27 mouse cellular contexts compared by ENCODE assay signal in the genomic region with DNA sequence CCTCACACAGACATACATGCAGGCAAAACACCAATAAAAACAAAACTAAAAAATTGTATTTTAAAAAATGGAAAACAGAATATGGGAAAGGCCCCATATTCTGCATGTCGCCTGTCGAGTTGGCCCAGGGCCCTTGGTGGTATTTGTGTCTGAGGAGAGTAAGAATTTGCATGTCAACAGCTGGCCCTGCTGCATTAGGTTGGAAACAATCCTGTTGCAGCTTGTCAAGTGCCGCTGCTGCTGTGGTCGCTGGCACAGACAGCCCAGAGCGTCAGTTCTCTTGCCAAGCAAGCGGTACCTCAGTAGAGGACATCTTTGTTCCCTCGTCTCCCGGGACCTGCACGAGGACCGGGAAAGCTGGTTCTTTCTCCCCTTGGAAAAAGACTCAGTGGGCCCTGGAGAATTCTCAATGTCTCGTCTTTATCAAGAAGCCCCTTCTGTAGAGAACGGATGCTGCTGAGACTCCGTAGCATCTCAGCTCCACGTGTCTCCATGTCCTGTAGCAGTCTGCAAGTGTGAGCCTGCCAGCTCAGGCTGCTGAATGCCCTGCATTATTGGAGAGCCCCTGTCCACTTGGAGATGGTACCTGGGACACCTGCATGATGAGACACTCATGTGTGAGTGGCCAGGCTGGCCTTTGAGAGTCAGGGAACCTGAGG. TPM values are rescaled to one million over a fixed set of nuclear protein-coding genes. Genes with fewer than 3 reads are reported as not detected.
DNase-seq lines count a peak whose midpoint lies in the region; ATAC-seq lines count a peak whose summit lies in the region.
"Had no signal": no experiment of that assay in that cellular context is flagged by ENCODE, and none has a peak within 500 bp of the region (broad histone marks: within the 10 kb centered on the region; RNA-seq: fewer than 3 reads in every experiment).

No protein-coding gene starts in this region.

- H3K36me3 ChIP-seq in midbrain, embryonic 13.5 days, result no peaks in the 10 kb centered on the region
- no peaks in the 10 kb centered on the region for H3K36me3 ChIP-seq in midbrain, embryonic 11.5 days (ENCODE audit: control insufficient read depth, insufficient read depth, low read length)
- no peaks in the 10 kb centered on the region for H3K36me3 ChIP-seq in forebrain, embryonic 14.5 days (ENCODE audit: control insufficient read depth, insufficient read depth, low read length)
- H3K36me3 ChIP-seq in midbrain, embryonic 14.5 days (ENCODE audit: control insufficient read depth, insufficient read depth, low read length), result no peaks in the 10 kb centered on the region
- H3K36me3 ChIP-seq: embryonic facial prominence, embryonic 15.5 days; limb, embryonic 13.5 days; liver, embryonic 15.5 days had no signal

- H3K4me2 ChIP-seq in midbrain, embryonic 13.5 days (replicated peaks), result no peak overlapping the region
- H3K4me2 ChIP-seq in midbrain, embryonic 11.5 days, result no peak overlapping the region
- no peak overlapping the region for H3K4me2 ChIP-seq in forebrain, embryonic 14.5 days (ENCODE audit: low read length)
- no peak overlapping the region for H3K4me2 ChIP-seq in midbrain, embryonic 14.5 days (ENCODE audit: low read length)
- H3K4me2 ChIP-seq: embryonic facial prominence, embryonic 15.5 days; limb, embryonic 13.5 days; liver, embryonic 15.5 days had no signal

- intact Hi-C loops in heart, postnatal 10 days (cut with DNase I), result loop anchor here (10.0 kb wide), 1 partner anchor 353 kb away; a partner anchor contains a TSS

- peak; percentile 41 to 43 for DNase-seq in heart, postnatal 10 days
- no peak for DNase-seq in heart, adult 18-20 months
- DNase-seq in midbrain, embryonic 11.5 days (ENCODE audit: low spot score, missing footprints), result no peak
- peak; percentile 75 for DNase-seq in forebrain, embryonic 14.5 days (ENCODE audit: low spot score)
- DNase-seq in midbrain, embryonic 14.5 days, result no peak
- DNase-seq in gastrocnemius, postnatal 10 days, result no peak
- DNase-seq in thymus, postnatal 36 days, result no peak
- DNase-seq: adrenal gland, postnatal 25 days; B cell, adult 2 months; cerebellum, adult 2 months; heart, adult 2 months; heart, postnatal 36 days; kidney, postnatal 10 days; lung, postnatal 14 days; right cerebral cortex, adult 18-20 months; thymus, postnatal 14 days had no signal

- 43% methylated on average over 14 of the region's 14 CpGs for WGBS in midbrain, embryonic 13.5 days
- WGBS in midbrain, embryonic 11.5 days, result 62% methylated on average over 14 of the region's 14 CpGs
- WGBS in forebrain, embryonic 14.5 days, result 21% methylated on average over 14 of the region's 14 CpGs
- WGBS in midbrain, embryonic 14.5 days, result 31% methylated on average over 14 of the region's 14 CpGs

- peak overlapping the region; percentile 47 for H3K27ac ChIP-seq in midbrain, embryonic 13.5 days
- H3K27ac ChIP-seq in midbrain, embryonic 11.5 days (ENCODE audit: low read depth, low read length), result no peak overlapping the region
- peak overlapping the region; percentile 22; the same call in 1 of the 2 replicates for H3K27ac ChIP-seq in forebrain, embryonic 14.5 days (ENCODE audit: low read depth, low read length)
- peak overlapping the region; percentile 27 for H3K27ac ChIP-seq in midbrain, embryonic 14.5 days (replicated peaks; ENCODE audit: low read depth, low read length)
- H3K27ac ChIP-seq: embryonic facial prominence, embryonic 15.5 days; heart, adult 2 months; left cerebral cortex, adult 2 months; limb, embryonic 13.5 days; liver, embryonic 15.5 days; stomach, postnatal 0 days had no signal

- 0 out of 2 replicates have a peak, but pooled peaks cover 7% of the 10 kb centered on the region for H3K27me3 ChIP-seq in midbrain, embryonic 13.5 days
- H3K27me3 ChIP-seq in midbrain, embryonic 11.5 days (ENCODE audit: control insufficient read depth, insufficient read depth, low read length), result no peaks in the 10 kb centered on the region
- no peaks in the 10 kb centered on the region for H3K27me3 ChIP-seq in forebrain, embryonic 14.5 days (replicated peaks; ENCODE audit: control insufficient read depth, insufficient read depth, low read length)
- H3K27me3 ChIP-seq in midbrain, embryonic 14.5 days (ENCODE audit: control insufficient read depth, insufficient read depth, low read length), result no peaks in the 10 kb centered on the region
- H3K27me3 ChIP-seq: embryonic facial prominence, embryonic 15.5 days; limb, embryonic 13.5 days; Patski had no signal

- H3K4me1 ChIP-seq in midbrain, embryonic 13.5 days (replicated peaks), result peaks cover 60% of the 10 kb centered on the region
- peaks cover 6% of the 10 kb centered on the region; the same call in 1 of the 2 replicates for H3K4me1 ChIP-seq in midbrain, embryonic 11.5 days (ENCODE audit: control insufficient read depth, insufficient read depth, low read length)
- H3K4me1 ChIP-seq in forebrain, embryonic 14.5 days (ENCODE audit: control insufficient read depth, insufficient read depth, low read length), result peaks cover 28% of the 10 kb centered on the region
- H3K4me1 ChIP-seq in midbrain, embryonic 14.5 days (ENCODE audit: control insufficient read depth, insufficient read depth, low read length), result peaks cover 33% of the 10 kb centered on the region
- H3K4me1 ChIP-seq: liver, embryonic 15.5 days had no signal

- no peaks in the 10 kb centered on the region for H3K9me3 ChIP-seq in midbrain, embryonic 13.5 days
- no peaks in the 10 kb centered on the region for H3K9me3 ChIP-seq in midbrain, embryonic 11.5 days (ENCODE audit: control insufficient read depth, low read length)
- H3K9me3 ChIP-seq in forebrain, embryonic 14.5 days (replicated peaks; ENCODE audit: control insufficient read depth, low read length), result no peaks in the 10 kb centered on the region
- no peaks in the 10 kb centered on the region for H3K9me3 ChIP-seq in midbrain, embryonic 14.5 days (ENCODE audit: control insufficient read depth, low read length)
- H3K9me3 ChIP-seq: embryonic facial prominence, embryonic 15.5 days; limb, embryonic 13.5 days; liver, embryonic 15.5 days had no signal

- H3K9ac ChIP-seq in midbrain, embryonic 13.5 days (replicated peaks), result no peak overlapping the region
- no peak overlapping the region for H3K9ac ChIP-seq in midbrain, embryonic 11.5 days (ENCODE audit: low read length)
- no peak overlapping the region for H3K9ac ChIP-seq in forebrain, embryonic 14.5 days (ENCODE audit: low read length)
- H3K9ac ChIP-seq in midbrain, embryonic 14.5 days (replicated peaks; ENCODE audit: low read length), result no peak overlapping the region
- H3K9ac ChIP-seq: embryonic facial prominence, embryonic 15.5 days; limb, embryonic 13.5 days; liver, embryonic 15.5 days had no signal

- no peak for ATAC-seq in midbrain, embryonic 13.5 days
- no peak for ATAC-seq in midbrain, embryonic 11.5 days (ENCODE audit: low FRiP score)
- 0 out of 2 replicates have a peak, but pooled peaks have one; percentile 25 for ATAC-seq in forebrain, embryonic 14.5 days
- ATAC-seq in midbrain, embryonic 14.5 days (ENCODE audit: low FRiP score, low TSS enrichment), result no peak
- ATAC-seq: activated CD4-positive, CD25-positive, alpha-beta regulatory T cell, adult 4 months; intestine, postnatal 0 days; Patski had no signal

- no peak overlapping the region for H3K4me3 ChIP-seq in midbrain, embryonic 13.5 days (replicated peaks)
- H3K4me3 ChIP-seq in midbrain, embryonic 11.5 days (ENCODE audit: low read depth, low read length), result no peak overlapping the region
- no peak overlapping the region for H3K4me3 ChIP-seq in forebrain, embryonic 14.5 days (ENCODE audit: low read depth, low read length)
- no peak overlapping the region for H3K4me3 ChIP-seq in midbrain, embryonic 14.5 days (replicated peaks; ENCODE audit: low read depth, low read length)
- H3K4me3 ChIP-seq: embryonic facial prominence, embryonic 15.5 days; heart, adult 2 months; left cerebral cortex, adult 2 months; limb, embryonic 13.5 days; liver, embryonic 15.5 days had no signal

RNA-seq across cellular contexts. Expression of a gene that starts 12.4 kb away (rescaled TPM):
- total RNA-seq in heart, postnatal 10 days (2021), result not detected
- not detected for total RNA-seq in heart, adult 18-20 months (2021)
- polyA plus RNA-seq in midbrain, embryonic 13.5 days (2015; fragmentation: Nextera tagmentation; extraction: Ambion mirVana), result not detected in 2 replicates
- 0.25 TPM in 1 of 2 replicates, not detected in the other for polyA plus RNA-seq in midbrain, embryonic 11.5 days (2014; fragmentation: Nextera tagmentation; extraction: Ambion mirVana)
- 0.09 and 0.11 TPM in 2 replicates for polyA plus RNA-seq in forebrain, embryonic 14.5 days (2014; fragmentation: Nextera tagmentation; extraction: Ambion mirVana)
- polyA plus RNA-seq in midbrain, embryonic 14.5 days (2014; fragmentation: Nextera tagmentation; extraction: Ambion mirVana), result 0.12 TPM in 1 of 2 replicates, not detected in the other
- total RNA-seq in gastrocnemius, postnatal 10 days (2021), result not detected
- total RNA-seq: adrenal gland, postnatal 25 days; gastrocnemius, adult 8-10 months; heart, adult 2 months; heart, postnatal 36 days; megakaryocyte-erythroid progenitor cell, adult 5-6 weeks had no signal
- polyA plus RNA-seq: embryonic facial prominence, embryonic 15.5 days; intestine, postnatal 0 days; limb, embryonic 13.5 days; liver, embryonic 15.5 days; stomach, postnatal 0 days had no signal

Comparison
In these comparisons a context has a peak if more than half of its experiments do, and no peak if none do; other contexts are left out.
1. DNase-seq: peak in heart, postnatal 10 days (2 of 2) and forebrain, embryonic 14.5 days (single experiment); none in heart, adult 18-20 months (0 of 2), midbrain, embryonic 11.5 days (single experiment), midbrain, embryonic 14.5 days (single experiment), gastrocnemius, postnatal 10 days (single experiment) and thymus, postnatal 36 days (0 of 2).